Mouse (Mus musculus): ENCODE data around the gene Kcnd2. TPM values are rescaled to one million over a fixed set of nuclear protein-coding genes. Genes with fewer than 3 reads are reported as not detected.

Gene Kcnd2
- polyA plus RNA-seq, 1 experiment from 2014 or later, result 0.22 TPM

- H3K36me3 ChIP-seq (ENCODE audit: insufficient read depth), result no peaks in the 10 kb centered on the region
- no peak for TF ChIP-seq CTCF (IDR thresholded peaks at IDR 0.05; ENCODE audit: low read depth)
- no peaks in the 10 kb centered on the region for H3K27me3 ChIP-seq (ENCODE audit: insufficient read depth, low read length)
- ATAC-seq (ENCODE audit: insufficient read depth) (peak; percentile 60; the same call in 1 of the 2 replicates), DNase-seq (peak; percentile 74)
- H3K27ac ChIP-seq (ENCODE audit: low read depth), result no peak overlapping the region
- no peak overlapping the region for H3K4me2 ChIP-seq
- no peaks in the 10 kb centered on the region for H3K9me3 ChIP-seq (ENCODE audit: low read depth, low read length)
- no peak overlapping the region for H3K4me3 ChIP-seq (ENCODE audit: low read depth, low read length)
- 68% methylated on average over 3 of the region's 3 CpGs for WGBS
- H3K9ac ChIP-seq, result no peak overlapping the region
- no peaks in the 10 kb centered on the region for H3K4me1 ChIP-seq (ENCODE audit: insufficient read depth)
These were observed 295.4 kb downstream of the Kcnd2 start for GRCm38 (mm10) chr6:21510621-21511239.

DNA sequence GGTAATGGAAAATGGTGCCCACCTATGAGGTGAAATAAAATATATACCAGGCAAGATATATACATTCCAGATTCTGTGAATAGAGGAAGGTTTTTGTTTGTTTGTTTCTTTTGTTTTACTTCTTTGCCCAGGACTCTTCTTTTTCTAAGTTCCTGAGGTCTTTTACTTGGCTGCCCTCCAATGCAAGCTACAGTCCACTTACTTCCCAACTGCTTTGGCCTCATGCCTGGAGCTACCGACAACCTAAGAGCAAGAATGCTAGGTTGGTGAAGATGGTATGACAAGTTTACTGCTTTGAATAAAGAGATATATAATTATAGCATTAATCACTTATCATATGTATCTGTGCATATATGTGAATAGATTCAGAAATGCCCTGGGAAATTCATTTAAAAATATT lies 305.0 kb downstream of the Kcnd2 start:
- H3K4me2 ChIP-seq, result no peak overlapping the region
- no peaks in the 10 kb centered on the region for H3K27me3 ChIP-seq (ENCODE audit: insufficient read depth, low read length)
- peak; percentile 18 for DNase-seq
- 39% methylated on average over 1 of the region's 1 CpGs for WGBS
- no peaks in the 10 kb centered on the region for H3K9me3 ChIP-seq (ENCODE audit: low read depth, low read length)
- no peak overlapping the region for H3K4me3 ChIP-seq (ENCODE audit: low read depth, low read length)
- H3K36me3 ChIP-seq (ENCODE audit: insufficient read depth), result no peaks in the 10 kb centered on the region
- no peaks in the 10 kb centered on the region for H3K4me1 ChIP-seq (ENCODE audit: insufficient read depth)
- H3K27ac ChIP-seq (ENCODE audit: low read depth), result no peak overlapping the region
- no peak for TF ChIP-seq CTCF (IDR thresholded peaks at IDR 0.05; ENCODE audit: low read depth)
- ATAC-seq (ENCODE audit: insufficient read depth), result no peak
- no peak overlapping the region for H3K9ac ChIP-seq

GRCm38 (mm10) chr6:21527489-21528074 lies 312.3 kb downstream of the Kcnd2 start:
- Histone ChIP-seq H3K4me1 (ENCODE audit: insufficient read depth) (no peaks in the 10 kb centered on the region), H3K36me3 (ENCODE audit: insufficient read depth) (no peaks in the 10 kb centered on the region), H3K9me3 (ENCODE audit: low read depth, low read length) (no peaks in the 10 kb centered on the region), H3K27me3 (ENCODE audit: insufficient read depth, low read length) (no peaks in the 10 kb centered on the region), H3K9ac (no peak overlapping the region), H3K4me3 (ENCODE audit: low read depth, low read length) (no peak overlapping the region), H3K27ac (ENCODE audit: low read depth) (no peak overlapping the region), H3K4me2 (no peak overlapping the region)
- TF ChIP-seq CTCF (IDR thresholded peaks at IDR 0.05; ENCODE audit: low read depth), result no peak
- DNase-seq, result no peak
- ATAC-seq (ENCODE audit: insufficient read depth), result no peak
- WGBS, result 72% methylated on average over 1 of the region's 1 CpGs

GRCm38 (mm10) chr6:21534009-21534408 lies 318.7 kb downstream of the Kcnd2 start:
- Histone ChIP-seq H3K4me2 (no peak overlapping the region), H3K9me3 (ENCODE audit: low read depth, low read length) (no peaks in the 10 kb centered on the region), H3K9ac (no peak overlapping the region), H3K4me3 (ENCODE audit: low read depth, low read length) (no peak overlapping the region), H3K36me3 (ENCODE audit: insufficient read depth) (no peaks in the 10 kb centered on the region), H3K4me1 (ENCODE audit: insufficient read depth) (no peaks in the 10 kb centered on the region), H3K27me3 (ENCODE audit: insufficient read depth, low read length) (no peaks in the 10 kb centered on the region), H3K27ac (ENCODE audit: low read depth) (no peak overlapping the region)
- WGBS, result 54% methylated on average over 2 of the region's 2 CpGs
- DNase-seq, result no peak
- ATAC-seq (ENCODE audit: insufficient read depth), result no peak
- TF ChIP-seq CTCF (IDR thresholded peaks at IDR 0.05; ENCODE audit: low read depth), result no peak

DNA sequence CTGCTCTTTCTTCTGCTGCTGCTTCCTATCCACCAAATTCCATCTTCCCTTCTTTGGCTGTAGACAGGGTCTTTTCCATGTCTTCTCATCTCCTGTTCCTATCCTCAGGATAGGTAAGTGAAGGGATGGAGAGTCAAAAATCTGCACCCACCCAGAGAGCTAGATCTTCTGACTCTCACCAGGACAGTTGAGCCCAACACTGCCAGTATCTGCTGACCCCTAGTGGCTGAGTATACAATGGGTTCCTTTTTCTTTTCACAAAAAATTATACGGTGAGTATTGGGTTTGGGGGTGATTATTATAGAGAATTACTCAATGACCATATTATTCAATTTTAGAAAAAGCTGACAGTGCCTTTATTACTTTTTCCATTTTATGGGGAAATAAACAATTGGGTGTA lies 319.5 kb downstream of the Kcnd2 start:
- Histone ChIP-seq H3K4me3 (ENCODE audit: low read depth, low read length) (no peak overlapping the region), H3K4me1 (ENCODE audit: insufficient read depth) (no peaks in the 10 kb centered on the region), H3K27ac (ENCODE audit: low read depth) (no peak overlapping the region), H3K4me2 (no peak overlapping the region), H3K27me3 (ENCODE audit: insufficient read depth, low read length) (no peaks in the 10 kb centered on the region), H3K9ac (no peak overlapping the region), H3K9me3 (ENCODE audit: low read depth, low read length) (no peaks in the 10 kb centered on the region), H3K36me3 (ENCODE audit: insufficient read depth) (no peaks in the 10 kb centered on the region)
- 19% methylated on average over 1 of the region's 1 CpGs for WGBS
- peak; percentile 73 for TF ChIP-seq CTCF (IDR thresholded peaks at IDR 0.05; ENCODE audit: low read depth)
- ATAC-seq (ENCODE audit: insufficient read depth) (no peak), DNase-seq (peak; percentile 60)

DNA sequence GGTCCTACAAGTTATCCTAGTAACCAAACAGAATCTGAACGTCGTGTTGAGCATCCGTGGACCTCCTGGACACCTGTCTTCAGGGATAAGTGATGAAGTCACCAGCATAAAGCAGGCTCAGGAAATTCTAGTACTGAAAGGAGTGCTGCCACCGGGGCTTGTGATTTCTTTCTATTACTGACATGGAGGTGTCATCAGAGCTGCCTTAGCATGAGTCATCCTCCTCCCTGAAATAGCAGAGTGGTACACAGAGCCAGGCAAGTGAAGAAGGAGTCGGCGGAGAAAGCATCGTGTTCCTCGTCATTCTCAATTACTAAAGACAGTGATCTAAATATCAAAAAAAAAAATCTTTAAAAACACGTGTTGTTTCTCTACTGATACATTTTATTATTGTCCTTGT lies 336.2 kb downstream of the Kcnd2 start:
- H3K36me3 ChIP-seq (ENCODE audit: insufficient read depth), result no peaks in the 10 kb centered on the region
- H3K4me1 ChIP-seq (ENCODE audit: insufficient read depth), result no peaks in the 10 kb centered on the region
- no peak overlapping the region for H3K9ac ChIP-seq
- no peaks in the 10 kb centered on the region for H3K9me3 ChIP-seq (ENCODE audit: low read depth, low read length)
- no peak overlapping the region for H3K27ac ChIP-seq (ENCODE audit: low read depth)
- no peak overlapping the region for H3K4me2 ChIP-seq
- H3K27me3 ChIP-seq (ENCODE audit: insufficient read depth, low read length), result no peaks in the 10 kb centered on the region
- ATAC-seq (ENCODE audit: insufficient read depth) (no peak), DNase-seq (no peak)
- TF ChIP-seq CTCF (IDR thresholded peaks at IDR 0.05; ENCODE audit: low read depth), result no peak
- H3K4me3 ChIP-seq (ENCODE audit: low read depth, low read length), result no peak overlapping the region
- WGBS, result 73% methylated on average over 9 of the region's 9 CpGs

- no peaks in the 10 kb centered on the region for H3K4me1 ChIP-seq (ENCODE audit: insufficient read depth)
These were observed 355.7 kb downstream of the Kcnd2 start for GRCm38 (mm10) chr6:21570964-21571363.

More at GRCm38 (mm10) chr6:21570964-21571363, 355.7 kb downstream of the Kcnd2 start:
- ATAC-seq (ENCODE audit: insufficient read depth) (no peak), DNase-seq (no peak)
- H3K27me3 ChIP-seq (ENCODE audit: insufficient read depth, low read length), result no peaks in the 10 kb centered on the region
- no peak overlapping the region for H3K27ac ChIP-seq (ENCODE audit: low read depth)
- no peak overlapping the region for H3K4me2 ChIP-seq
- no peaks in the 10 kb centered on the region for H3K36me3 ChIP-seq (ENCODE audit: insufficient read depth)
- WGBS, result 57% methylated on average over 6 of the region's 6 CpGs
- no peak overlapping the region for H3K9ac ChIP-seq
- no peak for TF ChIP-seq CTCF (IDR thresholded peaks at IDR 0.05; ENCODE audit: low read depth)
- H3K9me3 ChIP-seq (ENCODE audit: low read depth, low read length), result no peaks in the 10 kb centered on the region
- H3K4me3 ChIP-seq (ENCODE audit: low read depth, low read length), result no peak overlapping the region

Data from lung, embryonic 14.5 days (tissue).